Mouse (Mus musculus): ENCODE measurements around the gene Rarres2. TPM values are rescaled to one million over a fixed set of nuclear protein-coding genes. Genes with fewer than 3 reads are reported as not detected.

The Rarres2 gene
- not detected for polyA plus RNA-seq (2017; shearing (Covaris generic))

GRCm38 (mm10) chr6:48572572-48573061 is at the start of gene Rarres2:
Rarres2 (minus strand) TSS chr6:48572789.

GRCm38 (mm10) chr6:48601271-48602079 is 28.9 kb upstream of the Rarres2 start, which contains the start of gene Zfp775:
Zfp775 (plus strand) TSS chr6:48602063.

GRCm38 (mm10) chr6:48593158-48594042 is 20.8 kb upstream of the Rarres2 start, which contains the start of the genes Repin1 and Gm44965:
Repin1 (plus strand) TSS chr6:48593883.
Gm44965 (plus strand) TSS chr6:48593941.

GRCm38 (mm10) chr6:48589194-48589750 is 16.7 kb upstream of the Rarres2 start, which contains the start of gene Gm45021:
Gm45021 (plus strand) TSS chr6:48589610.

GRCm38 (mm10) chr6:48554280-48555103 is 18.1 kb downstream of the Rarres2 start, which contains the start of gene Lrrc61:
Lrrc61 (plus strand) TSS chr6:48554796.

GRCm38 (mm10) chr6:48537105-48537954 is 35.3 kb downstream of the Rarres2 start, which contains the start of gene Atp6v0e2:
Atp6v0e2 (plus strand) TSS chr6:48537615.

Other genes with a start within 250 kb of the Rarres2 start
- 25.2 TPM for gene Krba1, start 177.2 kb downstream of the Rarres2 start, polyA plus RNA-seq (2017; shearing (Covaris generic))
- gene Zfp467, start 127.0 kb downstream of the Rarres2 start, polyA plus RNA-seq (2017; shearing (Covaris generic)) = 10.2 TPM
- not detected for gene Sspo, start 124.6 kb downstream of the Rarres2 start, polyA plus RNA-seq (2017; shearing (Covaris generic))
- gene Atp6v0e2, start 35.2 kb downstream of the Rarres2 start, polyA plus RNA-seq (2017; shearing (Covaris generic)) = not detected
- gene Lrrc61, start 18.0 kb downstream of the Rarres2 start, polyA plus RNA-seq (2017; shearing (Covaris generic)) = 8.3 TPM
- not detected for gene Gm45021, start 16.8 kb upstream of the Rarres2 start, polyA plus RNA-seq (2017; shearing (Covaris generic))
- gene Repin1, start 21.1 kb upstream of the Rarres2 start, polyA plus RNA-seq (2017; shearing (Covaris generic)) = 2.0 TPM
- not detected for gene Gm44965, start 21.2 kb upstream of the Rarres2 start, polyA plus RNA-seq (2017; shearing (Covaris generic))
- 6.2 TPM for gene Zfp775, start 29.3 kb upstream of the Rarres2 start, polyA plus RNA-seq (2017; shearing (Covaris generic))
- 1.3 TPM for gene AI854703, start 54.0 kb upstream of the Rarres2 start, polyA plus RNA-seq (2017; shearing (Covaris generic))
- 145 TPM for gene Gimap8, start 74.4 kb upstream of the Rarres2 start, polyA plus RNA-seq (2017; shearing (Covaris generic))
- gene Gimap9, start 103.3 kb upstream of the Rarres2 start, polyA plus RNA-seq (2017; shearing (Covaris generic)) = 408 TPM
- gene Gimap4, start 111.8 kb upstream of the Rarres2 start, polyA plus RNA-seq (2017; shearing (Covaris generic)) = 1,217 TPM
- 2,591 TPM for gene Gimap6, start 135.4 kb upstream of the Rarres2 start, polyA plus RNA-seq (2017; shearing (Covaris generic))
- 7.0 TPM for gene Gm28053, start 145.8 kb upstream of the Rarres2 start, polyA plus RNA-seq (2017; shearing (Covaris generic))
- 152 TPM for gene Gimap7, start 145.8 kb upstream of the Rarres2 start, polyA plus RNA-seq (2017; shearing (Covaris generic))
- gene Gimap1, start 166.3 kb upstream of the Rarres2 start, polyA plus RNA-seq (2017; shearing (Covaris generic)) = 555 TPM
- gene Gimap5, start 173.4 kb upstream of the Rarres2 start, polyA plus RNA-seq (2017; shearing (Covaris generic)) = 182 TPM
- gene Gimap3, start 198.1 kb upstream of the Rarres2 start, polyA plus RNA-seq (2017; shearing (Covaris generic)) = 1,890 TPM